Mouse (Mus musculus) midbrain, postnatal 0 days (tissue): ENCODE measurements around the gene Amh. TPM values are rescaled to one million over a fixed set of nuclear protein-coding genes. Genes with fewer than 3 reads are reported as not detected.
A peak's percentile ranks its signal among the peaks of the same experiment; 100 is the strongest.

Source experiments
- ATAC-seq: fragments of 200-750 bp; cut with Nextera tagmentation; 2 replicates; pipeline ENCODE4 v1.8.0; 2017; ENCODE audit warnings: moderate number of reproducible peaks, mild to moderate bottlenecking, moderate TSS enrichment, moderate library complexity; ENCODE audit not compliant: low FRiP score
- DNase-seq: peaks from one replicate; pipeline ENCODE4 v3.0.0-alpha.2; 2015; ENCODE audit warnings: low spot score
- H3K27ac ChIP-seq: fragments of 300-500 bp; sonication (generic); 2 replicates; pipeline ENCODE4 v1.5.1; 2014; ENCODE audit warnings: low read depth, mild to moderate bottlenecking, low read length, mixed read lengths
- H3K27me3 ChIP-seq: fragments of 300-500 bp; sonication (generic); 2 replicates; pipeline ENCODE4 v1.6.1; 2014; ENCODE audit warnings: low read length, control low read depth, mixed read lengths; ENCODE audit not compliant: insufficient read depth
- H3K36me3 ChIP-seq: fragments of 300-500 bp; sonication (generic); 2 replicates; pipeline ENCODE4 v1.6.1; 2014; ENCODE audit warnings: low read length, control low read depth, mixed read lengths; ENCODE audit not compliant: insufficient read depth
- H3K4me1 ChIP-seq: fragments of 300-500 bp; sonication (generic); 2 replicates; pipeline ENCODE4 v1.6.1; 2014; ENCODE audit warnings: mild to moderate bottlenecking, control low read depth, antibody characterized with exemption, low read length, mixed read lengths; ENCODE audit not compliant: insufficient read depth
- H3K4me2 ChIP-seq: fragments of 300-500 bp; sonication (generic); 2 replicates; pipeline ENCODE4 v1.6.1; 2014; ENCODE audit warnings: low read depth, mild to moderate bottlenecking, low read length, mixed read lengths; ENCODE audit not compliant: poor library complexity, severe bottlenecking
- H3K4me3 ChIP-seq: fragments of 300-500 bp; sonication (generic); 2 replicates; pipeline ENCODE4 v1.5.1; 2014; ENCODE audit warnings: low read depth, mild to moderate bottlenecking, low read length, moderate library complexity
- H3K9ac ChIP-seq: fragments of 300-500 bp; sonication (generic); replicated peaks from 2 replicates; pipeline ENCODE4 v1.6.1; 2014; ENCODE audit warnings: mild to moderate bottlenecking, low read length, moderate library complexity, mixed read lengths; ENCODE audit not compliant: poor library complexity, severe bottlenecking
- H3K9me3 ChIP-seq: fragments of 300-500 bp; sonication (generic); 2 replicates; pipeline ENCODE4 v1.6.1; 2016; ENCODE audit warnings: low read length, control low read depth
- CTCF ChIP-seq: IDR thresholded peaks from 2 replicates; pipeline ENCODE4 v1.5.1; 2016; ENCODE audit warnings: antibody characterized with exemption, mild to moderate bottlenecking
- WGBS: fragments of 180-500 bp; shearing (Covaris S2); extraction: QIAGEN DNeasy Blood & Tissue Kit; methylation state at CpG from one replicate; pipeline ENCODE4 v1.1.7; 2014; 5-methylcytosine and 5-hydroxymethylcytosine counted together
- polyA plus RNA-seq: library from polyadenylated mRNA; unstranded; fragments of >200 nt; fragmentation: Nextera tagmentation; extraction: Ambion mirVana; gene quantifications from 2 replicates; pipeline ENCODE4 v1.2.1, GENCODE M21; 2015
- total RNA-seq: library from RNA; depleted of rRNA; stranded (reverse); fragments of >200 nt; gene quantifications from 2 replicates; pipeline ENCODE4 v1.2.3, GENCODE M21; 2014

Amh gene
- total and polyA plus RNA-seq, 2 experiments from 2014 or later, result 0.82 TPM; not detected in 1

DNA sequence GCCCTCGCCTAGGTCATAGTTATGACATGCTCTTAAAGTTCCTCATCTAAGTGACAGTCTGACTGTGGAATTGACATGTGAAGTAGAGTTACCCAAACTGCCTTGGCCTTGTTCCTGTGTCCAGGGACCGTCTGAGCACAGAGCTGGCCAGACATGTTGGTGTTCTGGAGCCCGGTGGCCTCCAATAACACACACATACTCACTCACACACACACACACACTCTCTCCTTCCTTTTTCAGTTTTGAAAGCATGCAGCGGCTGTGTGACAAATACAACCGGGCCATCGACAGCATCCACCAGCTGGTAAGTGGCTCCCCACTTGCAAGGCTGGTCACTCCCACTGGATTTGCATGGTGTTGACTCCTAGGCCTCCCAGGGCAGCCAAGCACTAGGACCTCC lies 36.7 kb upstream of the Amh start:
- no peak overlapping the region for H3K4me2 ChIP-seq
- H3K4me3 ChIP-seq, result no peak overlapping the region
- no peaks in the 10 kb centered on the region for H3K4me1 ChIP-seq
- WGBS, result 93% methylated on average over 6 of the region's 6 CpGs
- no peaks in the 10 kb centered on the region for H3K9me3 ChIP-seq
- TF ChIP-seq CTCF, result no peak
- no peaks in the 10 kb centered on the region for H3K27me3 ChIP-seq
- peaks cover 71% of the 10 kb centered on the region for H3K36me3 ChIP-seq
- no peak for ATAC-seq
- DNase-seq, result no peak
- H3K9ac ChIP-seq, result no peak overlapping the region
- H3K27ac ChIP-seq, result no peak overlapping the region

DNA sequence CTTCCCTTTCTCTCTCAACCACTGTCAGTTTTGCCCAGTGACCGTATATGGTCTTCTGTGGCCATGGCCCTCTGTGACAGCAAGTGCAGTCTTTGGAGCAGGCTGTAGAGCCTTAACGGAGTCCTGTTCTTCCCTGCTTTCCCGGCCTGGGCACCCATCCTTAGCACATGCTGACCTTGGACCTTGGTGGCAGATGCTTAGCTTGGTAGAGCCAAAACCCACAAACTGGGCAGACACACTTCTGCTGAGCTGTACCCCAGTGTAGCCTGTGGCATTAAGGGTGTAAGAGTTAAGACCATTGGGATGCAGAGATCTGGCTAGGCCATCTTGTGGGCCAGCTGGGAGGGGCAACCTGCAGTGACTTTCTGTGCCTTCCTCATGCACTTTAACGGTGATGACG lies 31.2 kb upstream of the Amh start:
- Histone ChIP-seq H3K27ac (peak overlapping the region; percentile 70; the same call in 1 of the 2 replicates), H3K9ac (no peak overlapping the region)
- 88% methylated on average over 5 of the region's 5 CpGs for WGBS

DNA sequence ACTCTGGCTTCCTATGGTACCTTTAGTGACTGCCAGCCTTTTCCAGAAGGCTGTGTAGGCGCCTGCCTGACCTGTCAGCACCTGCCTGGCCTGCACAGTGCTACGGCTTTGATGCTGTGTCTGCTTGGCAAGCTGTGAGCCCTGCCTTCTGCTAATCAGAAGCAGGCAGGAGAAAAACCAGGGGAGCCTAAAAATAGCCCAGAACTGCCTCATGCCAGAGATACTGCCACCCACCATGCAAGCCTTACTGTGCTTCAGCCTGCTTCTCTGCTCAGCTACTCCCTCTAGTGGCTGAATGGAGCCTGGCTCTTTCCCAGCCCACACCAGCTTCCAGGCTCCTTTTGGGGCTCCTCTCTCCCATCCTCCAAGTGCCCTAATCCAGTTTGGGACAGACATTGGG lies 30.5 kb upstream of the Amh start:
- peaks cover 77% of the 10 kb centered on the region for H3K36me3 ChIP-seq
- no peaks in the 10 kb centered on the region for H3K27me3 ChIP-seq
- WGBS, result 67% methylated on average over 2 of the region's 2 CpGs
- no peaks in the 10 kb centered on the region for H3K9me3 ChIP-seq
- TF ChIP-seq CTCF, result peak; percentile 90
- peak; percentile 90 for DNase-seq
- H3K4me3 ChIP-seq, result no peak overlapping the region
- no peak overlapping the region; the same call in 1 of the 2 replicates for H3K9ac ChIP-seq
- no peak overlapping the region for H3K4me2 ChIP-seq
- no peaks in the 10 kb centered on the region for H3K4me1 ChIP-seq
- peak overlapping the region; percentile 70 for H3K27ac ChIP-seq
- peak; percentile 59 for ATAC-seq

More for the DNA sequence above, 31.2 kb upstream of the Amh start:
- Histone ChIP-seq H3K36me3 (peaks cover 80% of the 10 kb centered on the region), H3K4me2 (no peak overlapping the region), H3K27me3 (no peaks in the 10 kb centered on the region), H3K4me3 (no peak overlapping the region), H3K4me1 (no peaks in the 10 kb centered on the region), H3K9me3 (no peaks in the 10 kb centered on the region)
- ATAC-seq (no peak), DNase-seq (no peak)
- no peak for TF ChIP-seq CTCF

DNA sequence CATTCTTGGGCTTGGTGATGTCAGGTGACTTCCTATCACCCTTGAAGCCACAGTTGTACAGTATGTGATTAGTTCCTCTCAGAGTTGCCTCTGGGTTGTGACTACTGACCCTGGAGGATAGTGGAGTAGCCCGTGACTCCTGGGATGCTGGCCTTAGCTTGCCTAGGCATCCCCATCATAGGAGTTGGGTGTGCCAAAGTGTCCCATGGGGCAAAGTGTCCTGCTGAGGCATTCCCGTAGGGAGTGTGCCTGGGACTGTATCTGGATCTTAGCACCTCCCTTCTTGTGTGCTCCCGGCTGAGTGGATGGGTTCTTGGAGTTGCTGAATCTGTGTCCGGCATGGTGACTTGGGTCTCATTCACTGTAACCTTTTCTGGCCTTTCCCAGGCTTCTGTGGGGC lies 30.1 kb upstream of the Amh start:
- peaks cover 79% of the 10 kb centered on the region for H3K36me3 ChIP-seq
- no peak overlapping the region for H3K27ac ChIP-seq
- 93% methylated on average over 4 of the region's 4 CpGs for WGBS

DNA sequence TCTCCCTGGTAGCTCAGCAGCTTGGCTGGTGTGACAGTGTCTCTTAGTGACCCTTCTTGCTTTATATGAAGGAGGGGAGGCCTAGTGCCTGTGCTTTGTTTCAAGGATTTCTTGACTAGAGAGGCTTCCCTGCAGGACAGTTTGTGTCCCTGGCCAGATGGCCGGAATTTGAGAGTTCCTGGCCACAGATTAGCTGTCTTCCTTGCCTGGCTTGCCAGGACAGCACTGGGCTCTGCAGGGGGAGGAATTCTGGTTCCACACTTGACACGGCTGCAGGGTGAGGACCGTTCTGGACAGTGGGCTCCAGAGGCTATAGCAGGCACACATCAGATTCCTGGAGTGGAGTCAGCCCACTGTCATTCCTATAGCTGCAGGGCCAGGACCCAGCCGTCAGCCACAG lies 29.3 kb upstream of the Amh start:
- H3K4me1 ChIP-seq, result no peaks in the 10 kb centered on the region
- no peak for TF ChIP-seq CTCF
- DNase-seq (no peak), ATAC-seq (no peak)
- H3K9ac ChIP-seq, result no peak overlapping the region
- H3K9me3 ChIP-seq, result no peaks in the 10 kb centered on the region
- peaks cover 79% of the 10 kb centered on the region for H3K36me3 ChIP-seq
- H3K27me3 ChIP-seq, result no peaks in the 10 kb centered on the region
- WGBS, result 93% methylated on average over 4 of the region's 4 CpGs
- H3K27ac ChIP-seq, result no peak overlapping the region
- no peak overlapping the region for H3K4me3 ChIP-seq
- no peak overlapping the region for H3K4me2 ChIP-seq

More for the DNA sequence above, 30.1 kb upstream of the Amh start:
- ATAC-seq (0 out of 2 replicates have a peak, but pooled peaks have one; percentile 8), DNase-seq (no peak)
- Histone ChIP-seq H3K9ac (no peak overlapping the region), H3K27me3 (no peaks in the 10 kb centered on the region), H3K4me2 (no peak overlapping the region), H3K9me3 (no peaks in the 10 kb centered on the region), H3K4me3 (no peak overlapping the region), H3K4me1 (no peaks in the 10 kb centered on the region)
- no peak for TF ChIP-seq CTCF

DNA sequence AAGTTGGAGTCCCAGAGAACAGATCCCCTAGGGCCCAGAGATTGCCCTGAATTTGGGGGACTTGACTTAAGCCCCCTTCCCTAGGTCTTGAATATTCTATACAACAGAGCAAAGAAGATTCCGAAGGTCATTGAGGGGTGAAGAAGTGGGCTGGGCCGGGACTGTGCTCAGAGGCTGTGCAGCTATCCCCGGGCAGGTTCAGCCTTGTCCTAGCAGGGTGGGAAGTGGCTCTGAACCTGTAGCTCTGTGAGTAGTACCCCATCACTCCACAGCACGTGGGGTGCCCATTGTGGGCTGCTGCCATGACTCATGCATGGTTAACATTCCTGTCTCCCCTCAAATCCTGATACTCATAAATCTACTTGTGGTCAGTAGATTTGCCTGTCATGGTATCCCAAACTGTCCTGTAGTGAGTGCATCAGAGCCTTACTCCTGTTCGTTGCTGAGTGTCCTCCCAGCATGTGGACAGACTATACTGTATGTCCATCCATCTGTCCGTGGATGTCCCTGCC lies 28.6 kb upstream of the Amh start:
- no peak for DNase-seq
- 89% methylated on average over 6 of the region's 6 CpGs for WGBS
- Histone ChIP-seq H3K27ac (no peak overlapping the region), H3K27me3 (no peaks in the 10 kb centered on the region), H3K4me3 (no peak overlapping the region), H3K4me2 (no peak overlapping the region), H3K4me1 (no peaks in the 10 kb centered on the region), H3K36me3 (peaks cover 80% of the 10 kb centered on the region), H3K9ac (no peak overlapping the region), H3K9me3 (no peaks in the 10 kb centered on the region)
- no peak for TF ChIP-seq CTCF
- ATAC-seq, result no peak
